Mouse (Mus musculus): ENCODE data around the gene Olfr481.

The Olfr481 gene

DNA sequence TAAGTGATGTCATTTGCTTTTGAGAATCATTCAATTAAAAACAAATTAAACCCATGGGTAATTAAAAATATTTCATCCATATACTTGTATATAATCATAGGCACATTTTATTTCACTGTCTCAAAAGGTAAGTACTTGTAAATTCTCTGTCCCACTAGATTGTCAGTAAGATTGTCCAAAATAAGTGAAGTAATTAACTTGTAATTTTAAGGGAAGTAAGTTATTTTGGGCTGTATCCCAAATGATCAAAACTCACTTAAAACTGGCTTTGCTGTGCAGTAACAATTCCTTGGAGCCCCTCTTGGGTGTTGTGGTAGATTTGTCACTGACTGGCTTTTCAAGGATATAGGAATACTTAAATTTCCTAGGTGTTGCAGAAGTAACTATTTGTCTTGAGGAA is at the start of gene Olfr481:
Gene Olfr481, plus strand, starts transcription at position 301 of the 400 bp plus-strand sequence.
- DNase-seq: no peak

GRCm38 (mm10) chr7:108033889-108034288 is 45.8 kb upstream of the Olfr481 start, which contains the start of gene Olfr478:
Olfr478 (minus strand) TSS chr7:108033989.
- DNase-seq: no peak

DNA sequence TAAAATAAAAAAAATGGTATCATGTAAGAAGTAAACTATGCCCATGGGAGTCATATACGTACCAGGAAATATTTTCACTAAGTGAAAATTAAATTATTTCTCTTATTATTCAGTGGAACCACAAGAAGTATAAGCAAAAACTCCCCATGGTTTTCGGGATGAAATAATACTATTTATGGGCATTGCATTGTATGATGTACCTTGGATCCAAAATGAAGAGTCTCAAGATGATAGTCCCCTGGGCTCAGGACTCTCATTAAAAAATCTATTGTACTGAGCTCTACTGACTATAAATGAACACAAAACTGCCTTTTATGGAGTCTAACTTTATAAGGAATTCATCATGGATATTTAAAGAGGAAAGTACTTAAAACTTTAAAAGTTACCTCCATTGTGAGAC is 29.3 kb upstream of the Olfr481 start, which contains the start of gene Olfr479:
Gene Olfr479, plus strand, starts transcription at position 301 of the 400 bp plus-strand sequence.
- DNase-seq: no peak

- DNase-seq: no peak
Observed at GRCm38 (mm10) chr7:108067246-108067645, 12.4 kb upstream of the Olfr481 start, which contains the start of gene Olfr480. Olfr480 (minus strand) TSS chr7:108067346.

DNA sequence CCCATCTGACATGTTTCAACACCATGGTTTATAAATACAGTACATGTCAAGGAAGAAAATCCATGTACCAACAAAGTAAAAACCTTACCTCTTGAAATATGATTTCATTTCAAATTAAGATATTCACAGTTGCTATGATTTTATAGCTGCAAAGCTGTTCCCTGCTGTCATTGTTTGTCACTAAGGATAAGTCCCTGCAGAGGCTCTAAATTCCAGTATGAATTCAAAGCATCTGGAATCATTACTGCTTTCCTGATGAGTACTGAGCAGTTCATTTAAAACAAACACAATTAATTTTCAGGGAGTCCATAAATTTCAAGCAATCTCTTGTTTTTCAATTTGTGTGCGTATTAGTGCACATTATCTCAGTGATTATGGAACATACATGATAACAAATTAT is 17.8 kb downstream of the Olfr481 start, which contains the start of gene Olfr482:
Gene Olfr482, minus strand, starts transcription at position 101 of the 400 bp plus-strand sequence.
- DNase-seq: no peak

DNA sequence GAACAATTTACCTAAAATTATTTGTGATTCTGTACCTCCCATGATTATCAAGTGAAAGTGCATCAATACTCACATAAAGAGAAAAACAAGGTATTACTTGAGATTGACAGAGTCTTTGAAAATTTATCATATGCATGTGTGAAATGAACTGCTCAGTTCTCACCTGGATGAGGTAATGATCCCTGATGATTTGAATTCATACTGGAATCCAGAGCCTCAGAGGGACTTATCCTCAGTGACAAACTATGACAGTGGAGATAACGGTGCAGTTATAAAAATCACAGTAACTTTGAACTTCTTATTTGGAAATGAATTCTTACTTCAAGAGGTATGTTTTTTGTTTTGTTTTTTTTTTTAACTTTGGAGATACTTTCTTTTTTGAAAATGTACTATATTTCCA is 20.9 kb downstream of the Olfr481 start, which contains the start of gene Olfr483:
Gene Olfr483, plus strand, starts transcription at position 301 of the 400 bp plus-strand sequence.
- no peak for DNase-seq

DNA sequence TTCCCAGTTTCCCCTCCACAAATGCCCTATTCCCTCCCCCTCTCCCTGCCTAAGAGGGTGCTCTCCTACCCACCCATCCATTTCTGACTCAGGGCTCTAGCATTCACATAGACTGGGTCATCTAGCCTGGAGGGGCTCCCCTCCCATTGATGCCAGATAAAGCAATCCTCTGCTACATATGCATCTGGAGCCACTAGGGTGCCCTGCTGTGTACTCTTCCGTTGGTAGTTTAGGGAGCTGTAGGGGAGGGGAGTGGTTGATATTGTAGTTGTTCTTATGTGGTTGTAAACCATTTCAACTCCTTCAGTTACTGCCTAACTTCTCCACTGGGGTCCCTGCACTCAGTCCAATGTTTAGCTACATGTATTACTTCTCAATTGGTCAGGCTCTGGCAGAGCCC is 41.0 kb downstream of the Olfr481 start:
- DNase-seq: no peak

GRCm38 (mm10) chr7:108121416-108121815 is 41.8 kb downstream of the Olfr481 start:
- DNase-seq: no peak

- no peak for DNase-seq
Observed at GRCm38 (mm10) chr7:108127349-108127748, 47.7 kb downstream of the Olfr481 start, which contains the start of gene Olfr484. Olfr484 (minus strand) TSS chr7:108127449.

All from cerebellum, adult 18-20 months (tissue).